Mouse (Mus musculus) embryo, embryonic 10.5 days (tissue): ENCODE measurements around the gene Phf21b.
"Not testable (repeated sequence)": the region's sequence is repeated elsewhere in the genome, so short reads cannot be mapped to it uniquely, and the experiment has no call there.

Experiments
- DNase-seq: peaks from one replicate; pipeline ENCODE4 v3.0.0-alpha.2; 2015; ENCODE audit warnings: low spot score

Phf21b gene

DNA sequence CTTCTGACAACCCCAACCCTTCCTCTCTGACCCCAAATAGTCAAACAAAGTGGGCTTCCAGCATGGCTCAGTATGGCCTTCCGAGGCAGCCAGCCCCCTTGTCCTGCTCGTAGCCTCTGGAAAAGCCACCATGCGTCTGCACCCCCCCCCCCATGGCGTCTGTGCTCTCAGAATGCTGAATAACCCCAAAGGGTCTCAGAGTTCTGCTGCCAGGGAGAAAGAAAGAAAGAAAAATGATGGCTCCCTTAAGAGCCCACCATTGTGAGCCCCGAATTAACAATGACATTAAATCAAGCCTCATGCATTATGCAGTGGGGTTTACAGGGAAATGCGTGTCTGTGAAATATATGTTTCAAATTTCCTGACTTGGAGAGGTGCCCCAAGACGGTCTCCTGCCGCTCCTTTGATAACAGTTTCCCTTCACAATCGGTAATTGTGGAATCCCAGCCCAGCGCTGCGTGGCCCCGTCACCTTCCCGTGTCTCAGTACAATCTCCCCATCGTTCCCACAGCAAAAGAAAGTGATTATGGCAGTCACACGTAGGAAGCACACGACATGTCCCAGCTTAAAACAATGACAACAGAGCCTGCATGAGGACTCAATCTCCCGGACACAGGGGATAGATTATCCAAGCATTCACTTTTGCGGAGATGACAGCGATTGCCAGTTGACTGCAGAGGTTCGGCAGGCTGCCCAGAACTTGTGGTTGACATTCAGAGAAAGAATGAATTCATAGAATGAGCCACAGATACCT lies 80.3 kb downstream of the Phf21b start:
- DNase-seq: peak; percentile 55

- DNase-seq: peak; percentile 44
Measured at GRCm38 (mm10) chr15:84772191-84773111, 83.4 kb downstream of the Phf21b start.

- no peak for DNase-seq
Measured at GRCm38 (mm10) chr15:84769641-84770341, 86.1 kb downstream of the Phf21b start.

DNA sequence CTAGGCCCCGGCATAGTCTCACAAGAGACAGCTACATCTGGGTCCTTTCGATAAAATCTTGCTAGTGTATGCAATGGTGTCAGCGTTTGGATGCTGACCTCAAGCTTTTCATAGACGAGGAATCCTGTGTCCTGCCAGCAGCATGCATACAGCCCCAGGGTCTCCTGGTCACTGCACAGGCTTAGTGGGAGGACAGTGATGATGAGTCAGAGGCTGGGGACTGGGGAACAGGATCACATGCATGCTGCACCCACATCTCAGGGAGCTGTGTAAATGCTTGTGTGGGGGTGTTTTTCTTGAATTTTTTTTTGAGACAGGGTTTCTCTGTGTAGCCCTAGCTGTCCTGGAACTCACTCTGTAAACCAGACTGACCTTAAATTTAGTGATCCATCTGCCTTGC lies 87.3 kb downstream of the Phf21b start:
- DNase-seq: not testable (repeated sequence)

DNA sequence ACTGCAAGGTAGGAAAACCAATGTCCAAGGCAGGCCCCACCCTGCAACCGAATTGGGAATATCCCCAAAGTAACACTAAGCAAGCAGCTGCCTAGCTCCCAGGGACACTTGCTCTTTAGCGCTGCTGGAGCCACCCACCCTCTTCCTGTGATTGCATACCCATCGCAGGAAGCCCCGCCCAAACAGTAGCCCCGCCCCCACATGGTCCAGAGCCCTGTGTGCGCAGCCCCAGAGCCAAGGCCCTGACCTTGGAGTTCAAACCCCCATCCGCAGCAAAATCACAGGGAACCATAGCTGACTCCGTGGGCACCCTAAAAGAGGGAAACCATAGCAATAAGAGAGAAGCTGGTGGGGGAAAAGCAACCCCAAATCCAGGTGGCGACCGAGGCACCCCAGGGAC lies 89.2 kb downstream of the Phf21b start:
- DNase-seq: no peak

GRCm38 (mm10) chr15:84763423-84763812 lies 92.4 kb downstream of the Phf21b start:
- peak; percentile 62 for DNase-seq

- DNase-seq: no peak
Measured at GRCm38 (mm10) chr15:84762712-84763422, 93.0 kb downstream of the Phf21b start.

DNA sequence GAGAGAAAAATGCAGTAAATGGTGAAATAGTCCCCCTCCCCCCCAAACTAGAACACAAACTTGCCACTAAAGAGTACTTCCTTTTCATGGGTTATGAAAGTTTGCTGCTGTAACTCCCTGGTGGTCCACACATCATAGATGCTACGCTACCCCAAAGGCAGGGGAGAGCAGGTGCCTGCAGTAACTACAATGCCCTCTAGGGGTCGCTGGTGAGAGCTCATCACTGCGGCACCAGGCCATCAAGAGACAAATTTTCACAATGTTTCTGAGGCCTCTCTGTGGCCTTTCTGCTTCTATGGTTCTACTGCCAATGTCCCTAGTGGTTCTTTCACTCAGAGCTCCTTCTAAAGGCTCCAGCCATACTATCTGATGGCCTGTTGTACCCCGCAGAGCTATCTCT lies 97.4 kb downstream of the Phf21b start:
- peak; percentile 79 for DNase-seq

DNA sequence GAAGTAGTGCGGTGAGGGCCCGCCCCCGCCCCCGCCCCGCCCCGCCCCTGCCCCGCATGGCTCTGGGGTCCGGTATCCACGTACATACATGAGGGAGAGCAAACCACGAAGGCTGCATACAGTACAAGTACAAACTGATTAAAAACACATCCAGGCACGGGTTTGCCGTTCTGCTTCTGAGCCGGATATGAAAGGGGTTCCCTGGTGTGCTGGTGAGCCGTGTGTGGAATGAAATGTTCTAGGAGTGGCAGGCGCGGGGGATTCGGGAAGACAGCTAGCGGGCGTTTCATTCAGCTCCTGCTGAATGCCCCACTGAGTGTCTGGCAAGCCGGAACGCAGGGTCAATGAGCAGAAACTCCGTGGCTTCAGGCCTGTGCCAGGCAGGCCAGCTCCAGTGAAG lies 99.4 kb downstream of the Phf21b start:
- peak; percentile 41 for DNase-seq

- peak; percentile 91 for DNase-seq
Measured at GRCm38 (mm10) chr15:84754987-84755386, 100.9 kb downstream of the Phf21b start.

GRCm38 (mm10) chr15:84745831-84746230 lies 110.0 kb downstream of the Phf21b start:
- DNase-seq: no peak

- DNase-seq: no peak
Measured at GRCm38 (mm10) chr15:84744308-84744707, 111.5 kb downstream of the Phf21b start.

DNA sequence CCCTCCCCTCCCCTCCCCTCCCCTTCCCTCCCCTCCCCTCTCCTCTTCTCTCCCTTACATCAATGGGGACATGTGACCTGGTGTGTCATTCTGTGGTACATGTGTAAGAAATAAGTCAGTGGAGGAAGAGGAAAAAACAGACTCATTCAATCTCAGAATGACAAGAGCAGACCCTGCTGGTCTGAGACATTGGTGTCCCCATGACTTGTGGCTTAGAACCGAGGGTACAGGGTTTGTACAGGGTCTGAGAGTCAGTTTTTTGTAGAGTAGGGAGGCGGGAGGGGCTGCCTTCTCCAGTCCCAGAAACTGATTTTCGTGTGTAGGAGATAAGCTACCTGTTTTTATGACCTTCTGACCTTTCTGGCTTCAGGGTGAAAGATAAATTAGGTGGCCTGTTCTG lies 112.5 kb downstream of the Phf21b start:
- peak; percentile 58 for DNase-seq

DNA sequence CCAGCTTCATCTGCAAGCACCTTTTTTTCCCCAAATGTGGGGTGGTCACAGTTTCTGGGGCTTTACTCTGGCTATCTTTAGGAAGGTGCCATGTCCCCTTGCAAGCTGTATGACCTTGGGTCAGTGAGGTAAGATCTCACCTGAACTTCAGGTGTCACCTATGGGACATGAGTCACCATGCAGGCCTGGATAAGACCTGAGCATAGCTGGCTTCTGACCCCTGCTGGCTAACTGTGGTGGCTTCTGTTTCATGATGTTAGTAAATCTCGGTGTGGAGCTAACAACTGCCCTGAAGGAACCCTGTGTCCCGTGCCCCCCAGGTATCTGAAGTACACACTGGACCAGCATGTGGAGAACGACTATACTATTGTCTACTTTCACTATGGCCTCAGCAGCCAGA lies 114.3 kb downstream of the Phf21b start:
- no peak for DNase-seq

GRCm38 (mm10) chr15:84738246-84738645 lies 117.6 kb downstream of the Phf21b start:
- DNase-seq: no peak

DNA sequence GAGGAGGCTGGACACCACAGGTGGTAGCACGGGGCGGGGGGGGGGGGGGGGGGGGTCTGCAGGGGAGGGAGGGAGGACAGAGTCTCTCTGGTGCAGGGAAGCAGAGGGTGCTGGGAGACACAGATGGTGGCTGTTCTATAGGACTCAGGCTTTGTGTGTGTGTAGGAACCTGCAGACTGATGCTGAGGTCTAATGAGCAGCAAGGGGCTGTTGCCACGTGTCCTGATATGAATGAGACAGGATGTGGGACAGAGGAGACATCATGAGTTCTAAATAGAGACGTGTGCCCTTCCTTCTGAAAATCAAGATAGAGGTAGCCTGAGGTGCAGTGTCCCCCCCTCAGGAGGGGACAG lies 118.9 kb downstream of the Phf21b start:
- DNase-seq: no peak

GRCm38 (mm10) chr15:84736346-84736993 lies 119.4 kb downstream of the Phf21b start:
- DNase-seq: no peak
